Mouse (Mus musculus) CH12.LX (cell line): ENCODE data around the gene Tekt2.

Experiments used
- MXI1 ChIP-seq: IDR thresholded peaks from 2 replicates; pipeline ENCODE4 v1.6.1; 2011; ENCODE audit warnings: mild to moderate bottlenecking, low read depth, low read length, improper control_type of control experiment
- TCF12 ChIP-seq: IDR thresholded peaks from 2 replicates; pipeline ENCODE4 v1.6.1; 2014; ENCODE audit warnings: low read depth, mild to moderate bottlenecking, inconsistent platforms, low read length, improper control_type of control experiment
- USF2 ChIP-seq: conservative IDR thresholded peaks from 2 replicates; pipeline ENCODE4 v1.6.1; 2011; ENCODE audit warnings: low read depth, low read length, improper control_type of control experiment

- TF ChIP-seq TCF12 (no peak), USF2 (no peak), MXI1 (no peak)
Observed at GRCm38 (mm10) chr4:126331751-126332150, 6.3 kb upstream of the Tekt2 start.
